Comparison of ENCODE assay signal across 17 mouse cellular contexts in the genomic region with DNA sequence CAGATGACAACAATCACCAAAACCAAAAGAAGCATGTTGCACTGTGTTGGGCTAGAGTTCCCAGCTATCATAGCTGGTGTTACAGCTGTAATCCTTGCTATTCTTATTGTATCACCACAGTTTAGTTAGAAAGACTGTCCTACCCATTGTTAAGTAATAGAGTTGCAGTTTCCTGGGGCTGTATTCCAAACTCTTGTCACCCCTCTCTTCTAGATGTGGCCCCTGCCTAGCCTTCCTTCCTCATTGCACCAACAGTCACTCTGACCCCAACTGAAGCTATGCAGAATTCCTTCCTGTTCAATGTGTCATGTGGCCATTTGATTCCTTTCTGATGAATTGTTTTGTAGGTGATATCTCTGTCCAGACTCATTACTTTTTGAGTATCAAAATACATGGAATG.
"Had no signal": no experiment of that assay in that cellular context is flagged by ENCODE, and none has a peak within 500 bp of the region (broad histone marks: within the 10 kb centered on the region; RNA-seq: fewer than 3 reads in every experiment).

No protein-coding gene starts in this region.

- DNase-seq: left cerebral cortex, postnatal 4 days; liver; liver, embryonic 13.5 days; liver, postnatal 0 days; lung, adult 18-20 months; lung, adult 2 months; lung, embryonic 14.5 days; lung, postnatal 10 days; lung, postnatal 14 days; lung, postnatal 36 days; lung, postnatal 4 days; midbrain, embryonic 14.5 days had no signal

- ATAC-seq: liver, embryonic 12.5 days; liver, postnatal 0 days; lung, postnatal 0 days; midbrain, embryonic 13.5 days; midbrain, embryonic 15.5 days; midbrain, embryonic 16.5 days had no signal
